Mouse (Mus musculus) kidney, embryonic 15.5 days (tissue): ENCODE measurements around the gene Dag1. TPM values are rescaled to one million over a fixed set of nuclear protein-coding genes. Genes with fewer than 3 reads are reported as not detected.
"Not testable (repeated sequence)": the region's sequence is repeated elsewhere in the genome, so short reads cannot be mapped to it uniquely, and the experiment has no call there.

ENCODE experiments used
- ATAC-seq: fragments of 200-750 bp; cut with Nextera tagmentation; replicated peaks from 2 replicates; pipeline ENCODE4 v1.8.0; 2017; ENCODE audit warnings: moderate TSS enrichment; ENCODE audit not compliant: low FRiP score
- H3K27ac ChIP-seq: fragments of 300-500 bp; sonication (generic); 2 replicates; pipeline ENCODE4 v1.5.1; 2015; ENCODE audit warnings: mild to moderate bottlenecking, inconsistent platforms
- H3K27me3 ChIP-seq: fragments of 300-500 bp; sonication (generic); 2 replicates; pipeline ENCODE4 v1.6.1; 2015; ENCODE audit warnings: inconsistent platforms
- H3K36me3 ChIP-seq: fragments of 300-500 bp; sonication (generic); 2 replicates; pipeline ENCODE4 v1.6.1; 2015; ENCODE audit warnings: inconsistent platforms
- H3K4me1 ChIP-seq: fragments of 300-500 bp; sonication (generic); 2 replicates; pipeline ENCODE4 v1.6.1; 2015; ENCODE audit warnings: inconsistent platforms
- H3K4me2 ChIP-seq: fragments of 300-500 bp; sonication (generic); 2 replicates; pipeline ENCODE4 v1.6.1; 2015; ENCODE audit warnings: moderate library complexity, mild to moderate bottlenecking, inconsistent platforms
- H3K4me3 ChIP-seq: fragments of 300-500 bp; sonication (generic); replicated peaks from 2 replicates; pipeline ENCODE4 v1.5.1; 2015; ENCODE audit warnings: mild to moderate bottlenecking, inconsistent platforms
- H3K9ac ChIP-seq: fragments of 300-500 bp; sonication (generic); 2 replicates; pipeline ENCODE4 v1.6.1; 2015; ENCODE audit warnings: mild to moderate bottlenecking, inconsistent platforms
- H3K9me3 ChIP-seq: fragments of 300-500 bp; sonication (generic); replicated peaks from 2 replicates; pipeline ENCODE4 v1.6.1; 2016; ENCODE audit warnings: inconsistent platforms
- WGBS: fragments of 180-500 bp; shearing (Covaris S2); methylation state at CpG from one replicate; pipeline ENCODE4 v1.1.7; 2015; ENCODE audit warnings: mixed read lengths; 5-methylcytosine and 5-hydroxymethylcytosine counted together
- polyA plus RNA-seq: library from polyadenylated mRNA; unstranded; fragments of >200 nt; fragmentation: Nextera tagmentation; extraction: Ambion mirVana; gene quantifications from 2 replicates; pipeline ENCODE4 v1.2.1, GENCODE M21; 2015

Dag1 gene
- polyA plus RNA-seq, 1 experiment from 2014 or later = 147 TPM

DNA sequence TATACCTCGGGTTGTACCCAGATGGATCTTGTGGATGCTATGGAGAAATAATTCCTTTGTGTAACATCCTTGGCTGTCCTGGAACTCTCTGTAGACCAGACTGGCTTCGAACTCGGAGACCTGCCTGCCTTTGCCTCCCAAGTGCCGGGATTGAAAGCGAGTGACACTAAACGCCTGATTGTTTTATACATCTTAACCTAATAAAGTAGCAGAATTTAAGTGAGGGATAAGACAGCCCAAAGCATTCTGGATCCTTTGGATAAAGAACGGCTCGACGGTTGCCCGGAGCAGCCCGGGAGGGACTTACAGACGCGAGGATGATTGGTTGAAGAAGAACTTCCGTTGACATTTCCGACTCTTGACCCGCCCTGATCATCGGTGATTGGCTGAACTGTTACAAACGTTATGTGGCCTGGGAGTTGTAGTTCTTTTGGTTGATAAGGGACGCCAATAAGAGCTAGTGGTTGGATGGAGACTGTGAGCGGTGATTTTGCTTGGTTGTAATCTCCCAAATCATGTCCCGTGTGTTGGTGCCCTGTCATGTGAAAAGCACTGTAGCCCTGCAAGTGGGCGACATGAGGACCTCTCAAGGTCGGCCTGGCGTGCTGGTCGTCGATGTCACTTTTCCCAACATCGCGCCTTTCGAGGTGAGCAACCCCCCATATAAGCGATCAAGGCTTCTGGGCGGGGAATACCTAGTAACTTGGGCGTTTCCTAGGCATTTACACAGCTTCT, 26.4 kb upstream of the Dag1 start, which contains the start of gene Nicn1:
Nicn1 (plus strand) TSS at position 414 of the 735 bp plus-strand sequence.
- peak within 1 kb of the TSS; percentile 69 for H3K4me2 ChIP-seq
- H3K36me3 ChIP-seq = peaks cover 16% of the 10 kb centered on the region
- ATAC-seq = peak; percentile 98
- H3K4me1 ChIP-seq = peaks cover 5% of the 10 kb centered on the region
- H3K9ac ChIP-seq = peak within 1 kb of the TSS; percentile 55
- H3K27me3 ChIP-seq = no peaks in the 10 kb centered on the region
- WGBS = under 1% methylated on average over 32 of the region's 32 CpGs
- H3K4me3 ChIP-seq = peak within 1 kb of the TSS; percentile 61
- peak within 1 kb of the TSS; percentile 89 for H3K27ac ChIP-seq
- H3K9me3 ChIP-seq = no peaks in the 10 kb centered on the region

DNA sequence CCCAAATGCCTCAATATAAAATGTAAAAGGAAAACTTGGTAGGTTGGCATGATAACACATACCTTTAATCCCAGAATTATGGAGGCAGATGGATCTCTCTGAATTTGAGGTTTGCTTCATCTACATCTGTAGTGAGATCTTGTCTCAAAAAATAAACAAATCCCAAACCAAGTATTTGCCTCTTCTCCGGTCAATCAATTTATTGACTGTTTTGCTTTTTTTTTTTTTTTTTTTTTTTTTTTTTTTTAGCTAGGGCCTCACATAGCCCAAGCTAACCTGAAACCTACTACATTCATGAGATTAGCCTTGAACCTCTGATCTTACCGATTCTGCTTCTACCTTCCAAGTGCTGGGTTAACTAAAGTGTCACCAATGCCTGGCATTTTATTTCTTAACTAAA, 25.6 kb upstream of the Dag1 start:
- Histone ChIP-seq H3K4me3 (peak overlapping the region; percentile 61), H3K9ac (no peak overlapping the region), H3K4me1 (peaks cover 7% of the 10 kb centered on the region), H3K4me2 (peak overlapping the region; percentile 69), H3K9me3 (no peaks in the 10 kb centered on the region), H3K27me3 (no peaks in the 10 kb centered on the region), H3K27ac (0 out of 2 replicates have a peak overlapping the region, but pooled peaks have one; percentile 89), H3K36me3 (peaks cover 7% of the 10 kb centered on the region)
- ATAC-seq = no peak
- WGBS = 62% methylated on average over 2 of the region's 2 CpGs

DNA sequence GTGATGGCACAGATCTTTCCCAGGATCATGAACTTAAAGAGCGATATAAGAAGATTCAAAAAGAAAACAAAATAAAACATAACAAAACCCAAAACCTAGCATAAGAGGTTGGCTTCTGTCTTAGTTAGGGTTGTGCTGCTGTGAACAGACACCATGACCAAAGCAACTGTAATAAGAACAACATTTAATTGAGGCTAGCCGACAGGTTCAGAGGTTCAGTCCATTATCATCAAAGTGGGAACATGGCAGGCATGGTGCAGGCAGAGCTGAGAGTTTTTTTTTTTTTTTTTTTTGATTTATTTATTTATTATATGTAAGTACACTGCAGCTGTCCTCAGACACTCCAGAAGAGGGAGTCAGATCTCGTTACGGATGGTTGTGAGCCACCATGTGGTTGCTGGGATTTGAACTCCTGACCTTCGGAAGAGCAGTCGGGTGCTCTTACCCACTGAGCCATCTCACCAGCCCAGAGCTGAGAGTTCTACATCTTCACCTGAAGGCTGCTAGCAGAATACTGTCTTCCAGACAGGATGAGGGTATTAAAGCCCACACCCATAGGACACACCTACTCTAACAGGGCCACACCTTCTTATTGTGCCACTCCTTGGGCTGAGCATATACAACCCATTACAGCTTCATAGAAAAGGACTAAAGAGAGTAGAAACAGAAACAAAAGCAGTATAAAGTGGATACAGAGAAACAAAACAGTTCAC, 23.9 kb upstream of the Dag1 start:
- not testable (repeated sequence) for H3K27ac ChIP-seq, H3K9ac ChIP-seq, H3K4me2 ChIP-seq, H3K36me3 ChIP-seq, H3K9me3 ChIP-seq, H3K27me3 ChIP-seq, H3K4me3 ChIP-seq, ATAC-seq, H3K4me1 ChIP-seq
- WGBS = 90% methylated on average over 4 of the region's 6 CpGs

DNA sequence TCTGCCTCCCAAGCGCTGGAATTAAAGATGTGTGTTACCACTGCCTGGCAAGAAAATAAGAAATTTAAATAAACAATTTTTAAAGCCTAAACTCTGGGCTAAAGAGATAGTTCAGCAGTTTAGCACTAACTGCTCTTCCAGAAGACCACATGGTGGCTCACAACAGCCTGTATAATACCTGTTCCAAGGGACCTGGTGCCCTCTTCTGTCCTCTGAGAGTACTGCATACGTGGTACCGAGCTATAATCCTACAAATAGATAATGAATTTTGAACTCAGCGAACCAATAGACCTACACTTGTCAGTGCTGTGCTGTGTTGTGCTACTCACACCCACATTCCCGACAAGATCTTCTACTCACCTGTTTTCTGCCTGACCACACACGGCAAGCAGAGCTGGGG, 20.7 kb upstream of the Dag1 start:
- Histone ChIP-seq H3K4me1 (peaks cover 8% of the 10 kb centered on the region; the same call in 1 of the 2 replicates), H3K9me3 (no peaks in the 10 kb centered on the region), H3K27ac (no peak overlapping the region), H3K4me3 (no peak overlapping the region), H3K27me3 (no peaks in the 10 kb centered on the region), H3K4me2 (no peak overlapping the region), H3K36me3 (no peaks in the 10 kb centered on the region), H3K9ac (no peak overlapping the region)
- WGBS = 13% methylated on average over 6 of the region's 6 CpGs
- peak; percentile 64 for ATAC-seq

DNA sequence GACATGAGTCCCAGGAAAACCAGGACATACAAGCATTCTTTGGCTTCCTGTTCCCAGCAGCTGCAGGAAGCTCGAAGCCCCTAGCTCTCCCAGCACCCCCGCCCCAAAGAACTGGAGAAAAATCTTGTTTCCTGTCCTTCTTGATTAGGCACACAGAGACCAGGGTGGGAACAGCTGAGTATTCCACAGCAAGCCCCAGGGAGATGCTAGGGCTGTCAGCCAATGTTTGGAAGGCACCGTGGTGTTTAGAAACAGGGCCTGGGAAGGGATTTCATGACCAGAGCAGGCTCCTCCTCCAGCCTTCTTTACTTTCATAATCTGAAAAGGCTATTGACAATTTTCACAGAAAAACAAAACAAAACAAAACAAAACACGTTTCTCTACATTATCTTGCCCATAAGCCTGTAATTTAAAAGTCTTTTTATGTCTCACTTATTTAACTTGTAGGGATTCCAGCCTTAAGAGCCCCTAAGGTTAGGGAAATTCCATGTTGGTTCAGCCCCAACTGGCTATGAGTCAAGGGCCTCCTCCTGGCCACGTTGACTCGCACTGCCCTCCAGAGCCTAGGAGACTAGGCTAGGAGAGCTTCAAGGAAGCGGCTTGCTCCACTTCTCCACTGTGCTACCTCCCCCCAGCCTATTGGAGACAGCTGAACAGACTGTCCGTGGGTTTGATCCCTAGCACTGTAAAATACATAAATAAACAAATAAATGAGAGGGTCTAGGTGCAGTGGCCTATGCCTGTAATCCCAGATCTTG, 16.5 kb upstream of the Dag1 start:
- Histone ChIP-seq H3K27me3 (no peaks in the 10 kb centered on the region), H3K9me3 (no peaks in the 10 kb centered on the region), H3K27ac (peak overlapping the region; percentile 77), H3K4me2 (0 out of 2 replicates have a peak overlapping the region, but pooled peaks have one; percentile 9), H3K9ac (no peak overlapping the region), H3K4me1 (peaks cover 10% of the 10 kb centered on the region; the same call in 1 of the 2 replicates), H3K36me3 (no peaks in the 10 kb centered on the region), H3K4me3 (no peak overlapping the region)
- 35% methylated on average over 8 of the region's 8 CpGs for WGBS
- peak; percentile 71; the same call in 1 of the 2 replicates for ATAC-seq

DNA sequence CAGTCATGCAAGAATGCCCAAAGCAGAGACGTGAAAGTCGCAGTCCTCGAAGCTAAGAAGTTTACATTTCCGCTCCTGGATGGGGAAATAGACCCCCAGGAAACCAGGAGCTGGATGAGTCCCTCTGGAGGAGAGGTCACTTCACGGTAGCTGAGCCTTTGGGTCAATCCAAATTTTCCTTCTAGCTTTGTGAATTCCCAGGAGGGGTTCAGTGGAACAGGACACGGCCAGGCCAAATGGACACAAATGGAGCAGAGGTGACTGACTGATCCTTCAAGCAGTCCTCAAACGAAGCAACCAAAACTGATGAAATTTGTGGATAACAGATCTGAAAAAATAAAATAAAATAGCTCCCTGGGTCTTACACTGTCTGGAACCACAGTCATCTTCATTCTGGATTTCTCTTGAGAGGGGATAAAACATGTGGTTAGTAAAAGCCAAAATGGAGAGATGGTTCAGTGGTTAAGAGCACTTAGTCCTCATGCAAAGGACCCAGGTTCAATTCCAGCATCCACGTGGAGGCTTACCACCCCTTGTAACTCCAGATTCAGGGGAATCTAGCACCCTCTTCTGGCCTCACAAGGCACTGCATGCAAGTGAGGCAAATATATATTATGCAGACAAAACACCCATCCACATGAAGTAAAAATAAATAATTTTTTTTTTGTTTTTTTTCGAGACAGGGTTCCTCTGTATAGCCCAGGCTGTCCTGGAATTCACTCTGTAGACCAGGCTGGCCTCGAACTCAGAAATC, 15.1 kb upstream of the Dag1 start:
- no peak overlapping the region for H3K9ac ChIP-seq
- WGBS = 60% methylated on average over 10 of the region's 10 CpGs
- H3K4me1 ChIP-seq = peaks cover 15% of the 10 kb centered on the region
- H3K4me2 ChIP-seq = no peak overlapping the region
- no peak for ATAC-seq
- no peak overlapping the region for H3K4me3 ChIP-seq
- no peak overlapping the region for H3K27ac ChIP-seq
- H3K27me3 ChIP-seq = no peaks in the 10 kb centered on the region
- H3K9me3 ChIP-seq = no peaks in the 10 kb centered on the region
- H3K36me3 ChIP-seq = no peaks in the 10 kb centered on the region

DNA sequence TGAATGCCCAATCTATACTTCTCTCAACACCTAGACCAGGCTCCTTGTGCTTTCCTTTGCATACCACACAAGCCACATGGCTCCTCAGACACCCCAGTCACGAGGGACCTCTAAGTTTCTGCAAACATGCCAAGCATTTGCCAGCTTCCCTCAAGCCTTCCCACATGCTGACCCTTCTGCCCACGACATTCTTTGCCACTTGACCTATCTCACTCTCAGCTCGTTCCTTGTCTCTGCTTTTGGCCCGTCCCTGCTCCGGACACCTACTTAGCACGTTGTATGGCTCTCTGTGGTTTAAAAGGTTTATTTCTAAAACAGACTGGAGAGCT, 11.5 kb upstream of the Dag1 start:
- H3K4me1 ChIP-seq = peaks cover 24% of the 10 kb centered on the region
- H3K9me3 ChIP-seq = no peaks in the 10 kb centered on the region
- no peak overlapping the region for H3K9ac ChIP-seq
- no peak overlapping the region for H3K27ac ChIP-seq
- H3K4me2 ChIP-seq = no peak overlapping the region
- no peaks in the 10 kb centered on the region for H3K27me3 ChIP-seq
- no peak for ATAC-seq
- H3K4me3 ChIP-seq = no peak overlapping the region
- 53% methylated on average over 6 of the region's 6 CpGs for WGBS
- no peaks in the 10 kb centered on the region for H3K36me3 ChIP-seq

DNA sequence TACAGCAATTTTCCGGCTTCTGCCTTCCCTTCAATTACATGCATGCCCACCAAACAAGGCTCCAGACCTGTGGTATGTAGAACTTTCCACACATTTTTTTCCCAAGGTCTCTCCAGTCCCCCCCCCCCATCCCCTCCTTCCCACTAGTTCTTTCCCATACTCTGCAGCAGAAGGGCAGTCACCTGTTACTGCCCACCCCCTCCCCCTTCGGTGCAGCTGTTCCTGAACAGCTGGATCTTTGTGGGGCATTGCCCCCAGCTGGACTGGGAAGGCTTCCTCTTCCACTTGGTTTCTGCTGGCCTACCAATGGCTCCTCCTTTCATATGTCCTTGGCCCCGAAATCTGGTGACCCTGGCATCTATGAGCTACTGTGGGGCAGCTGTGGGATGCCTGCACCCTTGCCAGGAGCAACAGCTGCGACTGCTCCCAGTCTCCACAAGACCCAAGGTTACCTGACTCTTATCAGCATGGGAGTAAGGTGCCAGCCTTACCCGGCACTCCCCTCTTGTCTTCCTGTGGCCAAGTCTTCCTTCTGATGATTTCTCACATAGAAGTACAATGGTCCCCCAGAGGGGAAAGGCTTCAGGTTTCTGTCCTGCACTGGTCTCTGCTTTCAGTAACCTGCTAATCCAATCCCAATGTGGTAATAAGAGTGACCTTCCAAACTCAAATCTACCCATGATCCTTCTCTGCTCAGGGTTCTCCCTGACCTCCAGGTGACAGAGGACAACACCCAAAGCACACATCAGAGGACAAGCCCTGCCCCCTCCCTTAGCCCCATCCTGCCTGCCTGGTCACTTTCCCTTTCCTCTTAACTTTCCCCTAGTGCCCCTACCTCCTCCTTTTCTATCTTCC, 10.9 kb upstream of the Dag1 start:
- Histone ChIP-seq H3K27ac (peak overlapping the region; percentile 13; the same call in 1 of the 2 replicates), H3K4me2 (no peak overlapping the region), H3K9ac (no peak overlapping the region), H3K36me3 (no peaks in the 10 kb centered on the region), H3K4me1 (peaks cover 21% of the 10 kb centered on the region), H3K9me3 (no peaks in the 10 kb centered on the region), H3K27me3 (no peaks in the 10 kb centered on the region), H3K4me3 (no peak overlapping the region)
- WGBS = 70% methylated on average over 5 of the region's 5 CpGs
- ATAC-seq = no peak

DNA sequence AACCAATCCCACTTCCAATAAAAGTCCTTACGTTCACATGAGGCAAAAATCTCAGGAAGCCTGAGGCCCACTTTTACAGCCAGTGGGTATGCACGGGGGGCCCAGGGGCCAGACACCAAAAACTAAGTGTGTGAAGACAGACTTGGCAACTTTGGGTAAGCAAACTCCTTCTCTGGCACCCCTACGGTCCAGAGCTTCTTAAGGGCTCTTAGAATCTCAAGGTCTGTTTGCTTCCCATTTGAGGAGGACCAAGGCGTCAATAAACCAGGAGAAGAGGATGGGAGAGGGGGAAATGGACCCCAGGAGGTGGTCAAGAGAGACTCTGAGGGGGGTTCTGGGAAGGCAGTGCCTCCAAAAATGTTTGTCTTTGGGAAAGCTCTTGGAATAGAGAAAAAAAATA, 9.7 kb upstream of the Dag1 start:
- Histone ChIP-seq H3K9ac (no peak overlapping the region), H3K4me1 (peaks cover 21% of the 10 kb centered on the region), H3K27ac (no peak overlapping the region), H3K4me3 (no peak overlapping the region), H3K27me3 (no peaks in the 10 kb centered on the region), H3K4me2 (no peak overlapping the region), H3K36me3 (no peaks in the 10 kb centered on the region), H3K9me3 (no peaks in the 10 kb centered on the region)
- 77% methylated on average over 4 of the region's 4 CpGs for WGBS
- ATAC-seq = no peak

DNA sequence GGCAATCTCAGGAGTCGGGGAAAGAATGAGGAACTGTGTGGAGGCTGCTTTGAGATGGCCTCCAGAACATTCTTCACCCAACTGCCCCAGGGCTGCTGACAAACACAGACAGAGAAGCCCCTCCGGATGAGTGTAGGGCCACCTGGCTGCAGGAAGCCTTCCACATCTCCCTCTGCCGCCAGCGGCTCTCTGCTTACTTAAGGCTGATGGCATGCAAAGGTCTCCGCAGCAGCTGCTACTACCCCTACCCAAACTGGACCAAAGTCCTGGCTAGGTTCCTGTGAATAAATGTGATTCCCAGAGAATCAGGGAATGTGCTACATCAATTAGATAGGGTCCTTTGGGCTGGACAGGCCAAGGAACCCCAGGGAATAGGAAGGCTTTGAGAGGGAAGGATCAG, 8.9 kb upstream of the Dag1 start:
- no peak overlapping the region for H3K4me2 ChIP-seq
- 0 out of 2 replicates have a peak, but pooled peaks have one; percentile 6 for ATAC-seq
- no peaks in the 10 kb centered on the region for H3K36me3 ChIP-seq
- H3K4me1 ChIP-seq = peaks cover 21% of the 10 kb centered on the region
- H3K4me3 ChIP-seq = no peak overlapping the region
- H3K27me3 ChIP-seq = no peaks in the 10 kb centered on the region
- peak overlapping the region; percentile 45 for H3K27ac ChIP-seq
- 68% methylated on average over 5 of the region's 5 CpGs for WGBS
- H3K9me3 ChIP-seq = no peaks in the 10 kb centered on the region
- no peak overlapping the region for H3K9ac ChIP-seq

DNA sequence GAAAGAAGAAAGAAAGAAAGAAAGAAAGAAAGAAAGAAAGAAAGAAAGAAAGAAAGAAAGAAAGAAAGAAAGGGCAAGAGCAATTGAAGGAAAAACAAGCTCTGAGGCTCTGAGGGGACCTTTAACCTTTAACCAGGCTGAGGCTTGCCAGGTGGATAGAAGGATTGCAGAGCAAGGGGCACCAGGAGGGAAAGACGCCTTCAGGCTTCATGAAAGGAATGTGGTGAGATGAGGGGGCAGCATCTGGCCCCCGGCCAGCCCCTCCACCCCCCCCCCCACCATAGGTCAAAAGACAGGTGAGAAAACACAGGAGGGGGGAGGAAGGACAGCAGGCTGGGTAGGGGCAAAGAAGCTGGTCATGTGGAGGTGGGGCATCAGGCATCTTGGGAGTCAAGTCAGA, 8.2 kb upstream of the Dag1 start:
- Histone ChIP-seq H3K27me3 (no peaks in the 10 kb centered on the region), H3K27ac (peak overlapping the region; percentile 45), H3K9ac (no peak overlapping the region), H3K4me2 (no peak overlapping the region), H3K4me1 (peaks cover 21% of the 10 kb centered on the region), H3K36me3 (no peaks in the 10 kb centered on the region), H3K4me3 (no peak overlapping the region), H3K9me3 (no peaks in the 10 kb centered on the region)
- ATAC-seq = no peak
- 16% methylated on average over 2 of the region's 2 CpGs for WGBS
